14 mouse cellular contexts compared by ENCODE assay signal in the genomic region with DNA sequence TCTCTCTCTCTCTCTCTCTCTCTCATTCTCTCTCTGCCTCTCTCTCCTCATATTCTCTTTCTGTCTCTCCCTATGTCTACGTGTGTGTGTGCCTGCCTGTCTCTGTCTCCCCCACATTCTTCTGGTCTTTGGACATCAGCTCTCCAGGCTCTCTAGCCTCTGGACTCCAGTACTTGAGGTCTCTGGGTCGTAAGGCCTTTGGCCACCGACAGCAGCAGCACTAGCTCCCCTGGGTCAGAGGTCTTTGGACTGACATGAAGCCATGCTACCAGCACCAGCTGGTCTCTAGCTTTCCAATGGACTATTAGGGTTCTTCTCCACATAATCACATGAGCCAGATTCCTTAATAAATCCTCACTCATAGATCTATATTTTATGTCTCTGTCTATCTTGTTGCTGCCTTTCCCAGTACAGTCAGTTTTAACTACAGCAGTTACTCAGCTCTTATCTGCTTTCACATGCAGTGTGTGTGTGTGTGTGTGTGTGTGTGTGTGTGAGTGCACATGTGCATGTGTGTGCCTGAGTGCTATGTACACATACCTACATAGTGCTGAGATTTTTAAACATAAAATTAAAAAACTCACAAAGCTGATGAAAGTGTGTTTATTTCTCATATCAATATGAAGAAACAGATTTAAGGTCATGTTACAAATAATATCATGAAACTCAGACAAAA.
DNase-seq lines count a peak whose midpoint lies in the region; ATAC-seq and TF ChIP-seq lines count a peak whose summit lies in the region.
"Had no signal": no experiment of that assay in that cellular context is flagged by ENCODE, and none has a peak within 500 bp of the region (broad histone marks: within the 10 kb centered on the region; RNA-seq: fewer than 3 reads in every experiment).

No protein-coding gene starts in this region.

- H3K4me2 ChIP-seq in liver, embryonic 15.5 days = no peak overlapping the region
- H3K4me2 ChIP-seq in liver, embryonic 12.5 days = no peak overlapping the region
- H3K4me2 ChIP-seq in hindbrain, postnatal 0 days (ENCODE audit: low read depth, low read length) = peak overlapping the region; percentile 33; the same call in 1 of the 2 replicates
- no peak overlapping the region for H3K4me2 ChIP-seq in liver, postnatal 0 days (ENCODE audit: low read depth, low read length)
- H3K4me2 ChIP-seq: heart, embryonic 11.5 days; lung, embryonic 14.5 days had no signal

- H3K9ac ChIP-seq in liver, embryonic 15.5 days = no peak overlapping the region
- H3K9ac ChIP-seq in liver, embryonic 12.5 days = no peak overlapping the region
- no peak overlapping the region for H3K9ac ChIP-seq in hindbrain, postnatal 0 days (replicated peaks; ENCODE audit: low read length)
- H3K9ac ChIP-seq in liver, postnatal 0 days (replicated peaks) = no peak overlapping the region
- H3K9ac ChIP-seq: lung, embryonic 14.5 days had no signal

- no peaks in the 10 kb centered on the region for H3K27me3 ChIP-seq in liver, embryonic 15.5 days
- H3K27me3 ChIP-seq in liver, embryonic 12.5 days (replicated peaks) = no peaks in the 10 kb centered on the region
- H3K27me3 ChIP-seq in hindbrain, postnatal 0 days (ENCODE audit: insufficient read depth, low read length) = no peaks in the 10 kb centered on the region
- no peaks in the 10 kb centered on the region for H3K27me3 ChIP-seq in liver, postnatal 0 days (ENCODE audit: insufficient read depth, low read length)

- TF ChIP-seq EP300 in liver, postnatal 0 days (IDR thresholded peaks at IDR 0.05; ENCODE audit: low read depth) = no peak

- H3K4me1 ChIP-seq in liver, embryonic 15.5 days (replicated peaks) = no peaks in the 10 kb centered on the region
- H3K4me1 ChIP-seq in liver, embryonic 12.5 days = no peaks in the 10 kb centered on the region
- peaks cover 17% of the 10 kb centered on the region; the same call in 1 of the 2 replicates for H3K4me1 ChIP-seq in hindbrain, postnatal 0 days (ENCODE audit: insufficient read depth, low read length)
- peaks cover 2% of the 10 kb centered on the region; the same call in 1 of the 2 replicates for H3K4me1 ChIP-seq in liver, postnatal 0 days (ENCODE audit: insufficient read depth)

- ATAC-seq in liver, embryonic 15.5 days (ENCODE audit: insufficient read depth) = peak; percentile 37; the same call in 1 of the 2 replicates
- ATAC-seq in liver, embryonic 12.5 days = no peak
- no peak for ATAC-seq in hindbrain, postnatal 0 days
- ATAC-seq in liver, postnatal 0 days = peak; percentile 66
- ATAC-seq: intestine, embryonic 16.5 days had no signal

- intact Hi-C loops in left cerebral cortex, postnatal 14 days (cut with DNase I) = no loop called here

- DNase-seq in heart, adult 11 months = peak; percentile 77
- no peak for DNase-seq in heart, adult 9 months (ENCODE audit: low spot score in 2 of 2)
- DNase-seq in hindbrain, postnatal 0 days (ENCODE audit: low spot score) = no peak
- DNase-seq in liver, postnatal 0 days = no peak
- no peak for DNase-seq in left cerebral cortex, postnatal 14 days (ENCODE audit: low spot score in 2 of 2)
- no peak for DNase-seq in frontal cortex, postnatal 14 days (ENCODE audit: low spot score in 2 of 2)
- DNase-seq: gastrocnemius, postnatal 25 days; thymus, postnatal 4 days had no signal

- no peaks in the 10 kb centered on the region for H3K9me3 ChIP-seq in liver, embryonic 15.5 days (replicated peaks)
- no peaks in the 10 kb centered on the region for H3K9me3 ChIP-seq in liver, embryonic 12.5 days (replicated peaks)
- H3K9me3 ChIP-seq in hindbrain, postnatal 0 days (ENCODE audit: low read length) = no peaks in the 10 kb centered on the region
- H3K9me3 ChIP-seq in liver, postnatal 0 days (ENCODE audit: low read length) = no peaks in the 10 kb centered on the region
- H3K9me3 ChIP-seq: midbrain, embryonic 10.5 days had no signal

- H3K36me3 ChIP-seq in liver, embryonic 15.5 days (replicated peaks) = no peaks in the 10 kb centered on the region
- no peaks in the 10 kb centered on the region for H3K36me3 ChIP-seq in liver, embryonic 12.5 days
- no peaks in the 10 kb centered on the region for H3K36me3 ChIP-seq in hindbrain, postnatal 0 days (ENCODE audit: insufficient read depth, low read length)
- H3K36me3 ChIP-seq in liver, postnatal 0 days (replicated peaks; ENCODE audit: insufficient read depth, low read length) = no peaks in the 10 kb centered on the region
- H3K36me3 ChIP-seq: midbrain, embryonic 10.5 days had no signal

- H3K4me3 ChIP-seq in liver, embryonic 15.5 days (replicated peaks) = no peak overlapping the region
- H3K4me3 ChIP-seq in liver, embryonic 12.5 days = no peak overlapping the region
- no peak overlapping the region for H3K4me3 ChIP-seq in hindbrain, postnatal 0 days (ENCODE audit: low read length)
- H3K4me3 ChIP-seq in liver, postnatal 0 days (ENCODE audit: low read depth, low read length) = no peak overlapping the region
- H3K4me3 ChIP-seq: midbrain, embryonic 10.5 days had no signal

- no peak for TF ChIP-seq CTCF in hindbrain, postnatal 0 days (IDR thresholded peaks at IDR 0.05; ENCODE audit: low read depth)
- no peak for TF ChIP-seq CTCF in liver, postnatal 0 days (IDR thresholded peaks at IDR 0.05; ENCODE audit: low read depth)

- H3K27ac ChIP-seq in liver, embryonic 15.5 days (replicated peaks) = no peak overlapping the region
- H3K27ac ChIP-seq in liver, embryonic 12.5 days = no peak overlapping the region
- H3K27ac ChIP-seq in hindbrain, postnatal 0 days = peak overlapping the region; percentile 58
- no peak overlapping the region for H3K27ac ChIP-seq in liver, postnatal 0 days (ENCODE audit: low read depth)
- H3K27ac ChIP-seq: midbrain, embryonic 10.5 days had no signal

- 58% methylated on average over 3 of the region's 3 CpGs for WGBS in liver, embryonic 15.5 days (ENCODE audit: insufficient replicate concordance)
- WGBS in liver, embryonic 12.5 days (ENCODE audit: insufficient replicate concordance) = 56% methylated on average over 3 of the region's 3 CpGs
- WGBS in hindbrain, postnatal 0 days = 69% methylated on average over 3 of the region's 3 CpGs
- WGBS in liver, postnatal 0 days (ENCODE audit: insufficient replicate concordance) = 54% methylated on average over 3 of the region's 3 CpGs

Comparison
In these comparisons a context has a peak if more than half of its experiments do, and no peak if none do; other contexts are left out.
1. ATAC-seq: peak in liver, embryonic 15.5 days (single experiment) and liver, postnatal 0 days (single experiment); none in liver, embryonic 12.5 days (single experiment) and hindbrain, postnatal 0 days (single experiment).